Mouse (Mus musculus) MEL (cell line): ENCODE measurements around the gene Tmem190.

Experiments
- CHD1 ChIP-seq: IDR thresholded peaks from 2 replicates; pipeline ENCODE4 v1.6.1; 2012; ENCODE audit warnings: low read depth, mild to moderate bottlenecking, inconsistent platforms, low read length, improper control_type of control experiment
- CHD2 ChIP-seq: IDR thresholded peaks from 2 replicates; pipeline ENCODE4 v1.6.1; 2011; ENCODE audit warnings: low read length, improper control_type of control experiment
- CTCF ChIP-seq, 3 experiments: IDR thresholded peaks in 2 of 3; conservative IDR thresholded peaks in 1 of 3; 2 replicates each; pipeline ENCODE4 v1.5.1; 2011 to 2012; ENCODE audit warnings: low read length in 3 of 3, low read depth in 2 of 3, mild to moderate bottlenecking in 2 of 3, improper control_type of control experiment in 1 of 3, inconsistent platforms in 1 of 3, mixed read lengths in 1 of 3, moderate library complexity in 1 of 3; ENCODE audit not compliant: control insufficient read depth in 1 of 3, insufficient read depth in 1 of 3, poor library complexity in 1 of 3, severe bottlenecking in 1 of 3
- E2F4 ChIP-seq: IDR thresholded peaks from 2 replicates; pipeline ENCODE4 v1.6.1; 2011; ENCODE audit warnings: low read depth, low read length, improper control_type of control experiment, borderline replicate concordance
- GATA1 ChIP-seq: IDR thresholded peaks from 2 replicates; pipeline ENCODE4 v1.6.1; 2011; ENCODE audit warnings: low read depth, low read length, improper control_type of control experiment
- MAFK ChIP-seq: IDR thresholded peaks from 2 replicates; pipeline ENCODE4 v1.6.1; 2011; ENCODE audit warnings: low read depth, mild to moderate bottlenecking, low read length, improper control_type of control experiment, borderline replicate concordance
- POLR2A ChIP-seq, 2 experiments: IDR thresholded peaks; 2 replicates each; pipeline ENCODE4 v1.6.1; 2011 to 2012; ENCODE audit warnings: low read length in 2 of 2, mild to moderate bottlenecking in 2 of 2, control low read depth in 1 of 2, improper control_type of control experiment in 1 of 2, low read depth in 1 of 2, moderate library complexity in 1 of 2; ENCODE audit not compliant: control insufficient read depth in 1 of 2, insufficient read depth in 1 of 2, poor library complexity in 1 of 2
- POLR2AphosphoS2 ChIP-seq: IDR thresholded peaks from 2 replicates; pipeline ENCODE4 v1.6.1; 2011; ENCODE audit warnings: low read length, improper control_type of control experiment
- SIN3A ChIP-seq: IDR thresholded peaks from 2 replicates; pipeline ENCODE4 v1.6.1; 2012; ENCODE audit warnings: low read length, improper control_type of control experiment, inconsistent platforms
- USF1 ChIP-seq: IDR thresholded peaks from 2 replicates; pipeline ENCODE4 v1.6.1; 2014; ENCODE audit warnings: low read depth, mild to moderate bottlenecking, inconsistent platforms, low read length, improper control_type of control experiment, moderate library complexity
- ZKSCAN1 ChIP-seq: IDR thresholded peaks from 2 replicates; pipeline ENCODE4 v1.6.1; 2012; ENCODE audit warnings: low read depth, mild to moderate bottlenecking, inconsistent platforms, low read length, improper control_type of control experiment, moderate library complexity

DNA sequence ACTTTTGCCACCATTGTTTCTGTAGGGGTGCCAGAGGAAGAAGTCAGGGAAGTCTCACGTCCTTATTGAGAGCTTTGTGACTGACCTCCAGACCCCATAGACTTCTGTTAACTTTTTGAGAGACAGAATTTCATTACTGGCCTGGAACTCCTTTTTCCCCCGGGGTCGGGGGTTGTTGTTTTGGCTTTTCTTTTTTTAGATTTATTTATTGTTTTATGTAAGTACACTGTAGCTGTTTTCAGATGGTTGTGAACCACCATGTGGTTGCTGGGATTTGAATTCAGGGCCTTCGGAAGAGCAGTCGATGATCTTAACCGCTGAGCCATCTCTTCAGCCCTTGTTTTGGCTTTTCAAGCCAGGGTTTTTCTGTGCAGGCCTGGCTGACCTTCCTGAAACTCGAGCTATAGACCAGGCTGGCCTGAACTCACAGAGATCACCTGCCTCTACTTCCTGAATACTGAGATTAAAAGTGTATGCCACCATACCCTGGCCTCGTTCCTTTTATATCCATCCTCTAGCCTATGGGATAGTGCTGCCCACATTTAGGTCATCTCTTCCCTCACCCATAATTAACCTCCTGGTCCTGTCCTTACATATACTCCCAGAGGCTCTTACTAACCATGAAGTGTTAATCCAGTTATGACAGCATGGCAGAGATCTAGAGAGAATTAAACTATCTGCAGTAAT is 30.5 kb downstream of the Tmem190 start:
- TF ChIP-seq CHD1 = no peak
- TF ChIP-seq GATA1 = no peak
- no peak for TF ChIP-seq CTCF (IDR thresholded peaks at IDR 0.05 in 2 of 3, conservative IDR thresholded peaks at IDR 0.05 in 1 of 3; ENCODE audit: control insufficient read depth in 1 of 3, insufficient read depth in 1 of 3, low read depth in 2 of 3, low read length in 3 of 3, poor library complexity in 1 of 3, severe bottlenecking in 1 of 3)
- TF ChIP-seq USF1 = no peak
- no peak for TF ChIP-seq E2F4
- no peak for TF ChIP-seq CHD2
- no peak; the same call in 1 of the 2 replicates for TF ChIP-seq POLR2AphosphoS2
- no peak for TF ChIP-seq POLR2A (IDR thresholded peaks at IDR 0.05; ENCODE audit: control insufficient read depth in 1 of 2, insufficient read depth in 1 of 2, low read depth in 1 of 2, low read length in 2 of 2, poor library complexity in 1 of 2)
- no peak for TF ChIP-seq ZKSCAN1
- no peak for TF ChIP-seq MAFK
- TF ChIP-seq SIN3A = no peak
